Mouse (Mus musculus) left cerebral cortex, adult 18-20 months (tissue): ENCODE data around the gene Arl8a. TPM values are rescaled to one million over a fixed set of nuclear protein-coding genes. Genes with fewer than 3 reads are reported as not detected.
"Not testable (repeated sequence)": the region's sequence is repeated elsewhere in the genome, so short reads cannot be mapped to it uniquely, and the experiment has no call there.

ENCODE experiments used
- DNase-seq, 2 experiments: peaks; one replicate each; pipeline ENCODE4 v3.0.0; 2021 to 2022; ENCODE audit warnings: low spot score in 2 of 2, mixed read lengths in 1 of 2
- long read RNA-seq, 2 experiments: library from polyadenylated mRNA; stranded (forward); transcript quantifications; one replicate each; pipeline ENCODE4 v2.0.0; 2021
- total RNA-seq, 2 experiments: library from RNA; stranded (reverse); gene quantifications; 2 replicates each; pipeline ENCODE4 v1.2.3; 2021

The Arl8a gene
- 100 to 1,000 TPM; 264 to 266 TPM for total RNA-seq
- long read RNA-seq, experiment 1, transcript Arl8a-201 (7 exons, 1,713 nt): major isoform, 326 of 386 reads
- long read RNA-seq, experiment 1, partial matches to known transcripts: 48 of 386 reads
- long read RNA-seq, experiment 1, other reads (novel, unspliced or antisense): 10 of 386 reads
- long read RNA-seq, experiment 2, transcript Arl8a-201 (7 exons, 1,713 nt): major isoform, 199 of 250 reads
- long read RNA-seq, experiment 2, partial matches to known transcripts: 41 of 250 reads
- long read RNA-seq, experiment 2, other reads (novel, unspliced or antisense): 10 of 250 reads

DNA sequence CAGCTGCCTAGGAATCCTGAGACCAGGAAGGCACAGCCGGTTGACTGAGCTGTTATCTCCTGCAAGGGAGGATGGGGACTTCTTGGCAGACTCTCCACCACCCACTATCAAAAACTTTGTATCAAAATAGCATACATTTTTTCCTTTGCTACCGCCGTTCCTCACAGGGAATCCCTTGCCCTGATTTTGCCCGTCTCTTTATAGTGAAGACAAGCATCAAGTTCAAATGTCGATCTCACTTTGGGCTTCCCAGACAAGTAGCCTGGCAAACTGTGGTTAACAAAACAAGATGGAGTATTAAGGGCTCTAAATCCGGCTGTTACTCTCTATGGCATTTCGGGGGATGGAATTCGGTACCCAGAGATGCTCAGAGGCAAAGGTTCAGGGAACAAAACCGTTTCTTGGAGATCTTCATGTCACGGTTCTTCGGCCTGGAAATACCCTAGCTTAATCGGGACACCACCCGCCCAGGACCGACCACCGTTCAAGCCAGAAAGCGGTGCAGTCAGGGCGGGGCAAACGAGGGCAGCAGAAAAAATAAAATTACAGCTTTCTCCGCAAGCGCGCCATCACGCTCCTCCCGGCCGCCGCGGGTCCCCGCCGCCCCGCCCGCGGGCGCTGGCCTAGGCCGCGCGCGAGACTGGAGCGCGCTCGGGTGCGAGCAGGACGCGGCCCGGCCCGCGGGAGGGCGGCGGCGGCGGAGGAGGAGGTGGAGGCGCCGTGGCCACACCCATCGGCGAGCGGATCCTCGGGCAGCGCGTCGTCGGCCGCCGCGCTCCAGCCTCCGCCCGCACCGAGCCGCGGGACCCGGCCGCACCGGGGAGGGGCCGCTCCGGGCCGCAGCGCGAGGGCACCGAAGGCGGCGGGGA lies at the start of gene Arl8a:
Gene Arl8a (plus strand): TSS at position 748 of the 869 bp plus-strand sequence.
- DNase-seq: peak; percentile 78 to 90

DNA sequence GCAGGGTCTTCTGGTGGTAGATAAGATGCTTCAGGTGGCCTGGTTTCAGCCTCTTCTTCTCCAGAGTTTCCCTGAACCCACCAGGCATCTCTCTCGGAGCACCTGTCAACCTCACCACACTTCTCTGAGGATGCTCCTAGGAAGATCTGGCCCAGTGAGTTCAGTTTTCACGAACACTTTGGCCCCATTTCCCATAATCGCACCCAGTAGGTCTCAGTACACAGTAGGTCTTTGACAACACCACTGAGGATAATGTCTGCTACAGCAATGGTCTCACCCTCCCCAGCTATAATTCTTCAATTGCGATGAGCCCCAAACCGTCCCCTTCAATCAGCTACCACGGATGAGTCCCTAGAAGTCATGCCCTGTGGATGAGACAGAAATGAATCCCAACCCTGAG lies 49.2 kb upstream of the Arl8a start:
- DNase-seq: no peak

DNA sequence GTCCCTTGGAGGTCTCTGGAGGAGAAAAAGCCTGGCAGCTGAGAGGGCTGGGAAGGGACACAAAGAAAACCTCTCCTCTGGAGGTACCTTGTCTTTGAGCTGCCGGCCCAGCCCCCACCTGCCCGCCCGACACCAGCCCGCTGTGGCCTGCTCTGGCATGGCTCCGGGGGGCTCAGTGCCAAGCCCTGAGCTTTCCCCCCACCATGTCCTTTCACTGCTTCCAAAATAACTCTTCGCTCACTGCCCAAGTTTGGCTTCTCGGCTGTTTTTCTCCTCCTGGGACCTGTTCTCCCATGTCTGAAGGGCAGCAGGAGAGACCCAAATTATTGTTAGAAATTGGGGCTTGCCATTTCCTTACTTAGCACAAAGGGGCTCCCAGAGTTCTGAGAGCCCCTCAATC lies 48.2 kb upstream of the Arl8a start:
- DNase-seq: no peak

DNA sequence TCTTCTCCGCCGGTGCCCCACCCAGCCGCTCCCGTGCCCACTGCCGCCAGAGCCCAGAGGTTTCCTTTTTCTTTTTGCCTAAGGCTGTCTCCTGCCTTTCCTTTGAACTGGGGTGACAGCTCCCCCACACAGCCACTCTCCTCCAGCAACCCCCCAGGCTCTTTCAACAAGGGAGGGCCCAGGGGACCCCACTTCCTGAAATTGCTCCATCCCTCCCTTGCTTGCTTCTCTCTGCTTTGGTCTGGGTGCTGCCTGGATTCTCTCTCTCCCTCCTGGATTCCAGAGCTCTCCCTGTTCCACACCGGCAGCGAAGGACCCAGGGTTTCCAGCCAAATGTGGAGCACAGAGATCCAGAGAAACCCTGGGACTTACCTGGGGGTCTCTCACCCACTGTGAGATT lies 46.2 kb upstream of the Arl8a start:
- no peak for DNase-seq

DNA sequence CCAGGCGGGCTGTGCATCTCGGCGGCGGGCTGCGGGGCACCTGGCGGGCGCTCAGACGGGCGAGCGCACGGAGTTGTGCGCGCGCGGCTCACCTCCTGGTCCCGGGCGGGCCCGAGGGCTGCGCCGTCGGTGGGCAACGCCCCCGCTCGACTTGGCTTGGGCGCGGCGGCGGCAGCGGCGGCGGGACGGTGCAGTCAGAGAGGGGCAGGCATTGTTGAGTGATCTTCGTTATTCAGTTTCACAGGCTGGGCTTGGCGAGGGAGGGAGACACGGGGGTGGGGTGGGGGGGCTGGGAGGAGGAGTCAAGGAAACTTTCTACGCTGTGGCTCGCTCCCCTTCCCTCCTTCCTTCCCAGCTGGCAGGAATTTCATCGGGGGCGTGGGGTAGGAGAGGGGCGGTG lies 41.5 kb upstream of the Arl8a start, which contains the start of gene Lgr6:
Gene Lgr6 (minus strand): TSS at position 153 of the 400 bp plus-strand sequence.
- DNase-seq: no peak

DNA sequence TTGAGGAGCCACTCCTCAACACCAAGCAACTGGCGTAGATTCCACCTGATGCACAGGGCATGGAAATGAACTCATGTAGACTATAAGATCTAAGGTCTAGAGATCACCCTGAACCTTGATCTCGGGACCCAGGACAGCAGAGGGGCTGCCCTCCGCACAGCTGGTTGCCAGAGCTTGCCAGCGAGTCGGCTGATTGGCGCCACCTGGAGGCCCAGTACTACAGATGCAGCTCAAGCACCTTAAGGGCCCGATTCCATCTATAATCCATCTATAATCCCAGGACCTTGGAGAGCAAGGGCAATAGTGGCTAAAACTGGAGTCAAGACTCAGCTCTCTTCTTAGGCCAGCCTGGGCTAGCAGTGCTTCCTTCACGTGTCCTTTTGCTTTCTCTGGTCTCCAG lies 40.7 kb upstream of the Arl8a start:
- DNase-seq: peak; percentile 68 to 70

DNA sequence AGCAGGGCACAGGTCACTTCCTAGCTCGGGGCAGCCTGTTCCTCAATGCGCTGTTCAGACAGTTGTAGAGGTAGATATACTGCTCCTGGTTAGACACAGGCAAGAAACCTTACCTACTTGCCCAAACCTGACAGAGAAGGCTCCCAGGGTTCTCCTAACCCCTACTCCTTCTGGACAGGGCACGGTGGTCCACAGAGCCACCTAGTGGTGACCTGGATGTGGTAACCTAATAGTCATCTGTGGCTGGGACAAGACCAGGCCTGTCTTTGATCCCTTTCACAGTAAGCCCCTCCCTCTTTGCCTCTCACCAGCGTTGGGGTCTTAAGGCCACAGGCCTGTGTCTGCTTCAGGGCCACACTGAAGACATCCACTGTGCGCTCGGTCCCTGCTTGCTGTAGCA lies 38.0 kb upstream of the Arl8a start:
- no peak for DNase-seq

DNA sequence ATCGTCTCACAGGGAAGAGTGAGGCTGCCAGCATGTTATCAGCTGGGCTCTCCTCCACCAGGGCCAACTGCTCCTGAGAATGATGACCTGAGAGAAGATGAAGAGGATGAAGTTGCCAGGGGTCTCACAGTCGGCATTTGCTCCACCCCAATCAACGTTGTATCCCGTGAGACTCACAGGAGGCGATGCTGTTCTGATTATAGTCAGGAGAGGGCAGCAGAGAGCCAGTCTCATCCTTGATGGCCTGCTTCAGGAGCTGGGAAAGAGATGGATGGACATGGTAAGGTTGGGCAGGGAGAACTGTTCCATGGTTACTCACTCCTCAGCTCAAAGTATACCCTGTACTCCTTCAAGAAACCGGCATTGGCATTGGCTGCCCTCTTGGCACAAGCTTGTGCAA lies 36.5 kb upstream of the Arl8a start:
- peak; percentile 71 to 85 for DNase-seq

DNA sequence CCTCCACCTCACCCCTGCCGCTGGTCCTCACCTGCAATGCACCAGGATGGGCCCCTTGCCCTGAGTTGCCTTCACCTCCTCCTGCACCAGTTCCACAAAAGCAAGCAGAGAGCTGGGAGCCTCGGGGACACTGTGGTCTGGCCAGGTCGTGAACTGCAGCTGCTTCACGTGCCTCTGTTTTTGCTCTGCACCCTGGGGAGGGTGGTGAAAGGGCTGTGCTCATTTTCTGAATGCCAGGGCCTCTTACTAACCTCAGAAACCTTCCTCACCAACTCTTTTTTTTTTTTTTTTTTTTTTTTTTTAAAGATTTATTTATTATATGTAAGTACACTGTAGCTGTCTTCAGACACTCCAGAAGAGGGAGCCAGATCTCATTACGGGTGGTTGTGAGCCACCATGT lies 35.4 kb upstream of the Arl8a start:
- DNase-seq: not testable (repeated sequence)

DNA sequence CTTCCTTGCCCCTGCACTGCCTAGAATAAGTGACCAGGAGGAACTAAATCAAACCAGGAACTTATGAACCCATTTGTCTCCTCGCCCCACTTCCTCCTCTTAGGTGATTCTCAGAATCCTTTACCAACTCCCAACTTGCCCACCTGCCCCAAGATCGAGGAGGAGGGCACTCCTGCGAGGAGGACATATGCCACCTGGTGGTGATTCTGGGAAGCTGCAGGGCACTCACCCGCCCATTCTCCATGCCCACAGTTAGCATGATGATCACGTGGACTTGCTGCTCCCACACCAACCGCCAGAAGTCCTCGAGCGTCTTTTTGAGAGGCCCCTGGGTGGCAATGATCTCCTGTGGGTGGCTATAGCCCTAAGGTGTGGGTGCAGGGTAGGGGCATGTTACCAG lies 34.0 kb upstream of the Arl8a start:
- DNase-seq: peak; percentile 25 to 36

DNA sequence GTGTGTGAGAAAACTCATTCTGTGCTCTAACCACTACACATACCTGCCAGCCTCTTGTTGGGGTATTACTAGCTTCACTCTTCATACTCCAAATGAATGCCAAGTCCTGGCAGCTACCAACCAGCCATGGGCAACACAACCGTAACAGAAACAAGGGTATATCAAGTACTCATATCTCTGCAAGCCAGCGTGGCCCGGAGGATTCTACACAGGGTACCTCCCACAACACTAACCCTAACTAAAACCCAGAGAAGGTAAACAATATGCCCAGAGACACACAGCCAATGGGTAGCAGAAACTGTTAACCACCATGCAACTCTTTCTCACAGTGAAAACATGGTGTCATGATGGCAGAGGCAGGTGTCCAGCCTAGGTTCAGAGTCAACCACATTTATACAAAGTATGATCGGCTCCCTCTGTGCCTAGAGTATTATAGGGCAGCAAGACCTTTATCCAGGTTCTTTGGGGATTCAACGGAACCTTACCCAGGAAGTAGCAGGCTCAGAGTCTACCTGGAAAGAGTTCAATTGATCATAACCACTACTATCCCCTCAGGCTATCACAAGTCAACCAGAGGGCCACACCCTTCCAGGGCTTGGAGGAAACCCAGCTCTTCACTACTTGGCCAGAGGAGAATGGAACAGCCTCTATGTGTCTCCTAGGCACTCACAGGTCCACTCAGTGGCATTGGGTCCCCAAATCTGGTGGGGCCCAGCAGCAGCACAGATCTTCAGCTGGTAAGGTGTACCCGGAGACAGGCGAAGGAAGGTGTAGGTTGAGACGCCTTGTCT lies 21.9 kb upstream of the Arl8a start:
- no peak for DNase-seq

DNA sequence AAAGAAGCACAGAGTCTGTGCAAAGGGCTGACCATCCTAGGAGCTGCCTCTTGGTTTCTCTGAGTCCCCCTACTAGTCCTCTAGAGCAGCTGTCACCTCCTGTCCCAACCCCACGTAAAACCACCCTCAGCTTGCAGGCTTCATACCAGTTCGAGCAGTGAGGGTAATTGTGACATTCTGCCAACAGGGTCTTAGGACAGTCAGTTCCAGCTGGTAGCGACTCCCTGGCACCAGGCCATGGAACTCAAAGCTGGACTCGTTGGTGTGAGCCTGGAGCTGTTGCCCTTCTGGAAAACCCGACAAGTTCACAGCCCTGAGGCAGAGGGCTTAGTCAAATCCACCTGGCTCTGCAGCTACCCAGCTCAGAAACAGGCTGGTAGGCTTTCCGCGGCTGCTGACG lies 20.6 kb upstream of the Arl8a start:
- no peak for DNase-seq

DNA sequence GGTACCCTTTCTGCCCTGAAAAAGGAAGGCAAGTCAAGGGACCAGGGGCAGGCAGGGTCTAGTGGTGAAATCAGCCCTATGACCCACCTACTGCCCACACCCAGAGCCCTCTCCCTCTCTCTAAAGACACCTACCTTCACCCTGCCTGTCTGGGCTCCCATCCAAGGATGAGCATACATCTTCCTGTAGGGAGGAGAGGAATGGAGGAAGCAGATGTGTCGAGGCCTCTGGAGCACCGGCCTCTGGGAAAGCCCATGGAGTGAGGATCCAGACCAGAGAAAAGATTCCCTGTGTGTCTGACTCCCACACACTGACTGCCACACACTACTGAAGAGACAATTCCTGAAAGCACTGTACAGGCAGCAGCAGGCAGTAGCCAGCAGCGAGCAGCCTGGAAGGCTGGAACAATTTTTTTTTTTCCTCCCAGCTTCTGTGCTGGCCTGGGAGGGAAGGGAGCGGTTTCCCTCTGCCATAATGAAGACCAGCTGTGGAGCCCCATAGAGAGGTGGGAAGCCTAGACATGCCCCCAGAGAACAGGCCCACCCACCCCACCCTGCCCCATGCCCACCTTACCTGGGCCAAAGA lies 20.1 kb upstream of the Arl8a start:
- DNase-seq: peak in 1 of 2 experiments; percentile 33

DNA sequence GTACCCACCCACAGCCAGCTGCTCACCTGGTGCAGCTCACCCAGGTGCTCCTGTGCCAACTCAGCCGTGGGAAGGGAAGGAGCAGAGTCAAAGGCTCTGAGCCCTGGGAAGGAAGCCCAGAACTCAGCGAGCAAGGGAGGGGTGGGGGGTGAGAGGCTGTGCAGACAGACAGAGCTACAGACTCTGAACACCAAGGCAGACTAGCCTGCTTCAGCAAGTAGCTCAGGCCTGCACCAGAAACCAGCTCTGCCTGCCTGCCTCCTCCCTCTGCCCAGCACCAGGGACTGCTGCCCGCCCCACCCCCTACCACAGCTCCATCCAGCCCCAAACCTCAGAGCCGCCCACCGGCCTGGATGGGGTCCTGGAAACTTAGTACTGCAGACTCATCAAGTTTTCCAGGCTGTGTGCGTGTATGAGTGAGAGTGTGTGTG lies 18.6 kb upstream of the Arl8a start:
- no peak for DNase-seq

DNA sequence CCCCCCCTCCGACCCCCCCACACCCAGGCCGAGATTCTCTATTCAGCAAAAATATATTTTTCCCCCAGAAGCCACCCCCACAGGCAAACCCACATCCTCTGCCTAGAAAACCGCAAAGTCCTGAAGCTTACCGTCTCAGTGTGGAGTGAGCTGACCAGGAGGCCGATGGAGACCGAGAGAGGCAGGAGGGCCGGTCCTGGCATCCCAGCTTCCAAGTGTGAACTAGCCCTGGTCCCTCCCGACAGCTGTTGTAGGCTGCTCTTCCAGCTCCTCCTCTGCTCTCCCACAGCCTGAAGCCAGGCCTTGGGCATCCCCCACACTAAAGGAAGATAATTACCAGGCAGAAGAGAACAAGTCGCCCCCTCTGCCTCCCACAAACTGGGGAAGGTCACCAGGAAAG lies 17.6 kb upstream of the Arl8a start:
- DNase-seq: no peak

DNA sequence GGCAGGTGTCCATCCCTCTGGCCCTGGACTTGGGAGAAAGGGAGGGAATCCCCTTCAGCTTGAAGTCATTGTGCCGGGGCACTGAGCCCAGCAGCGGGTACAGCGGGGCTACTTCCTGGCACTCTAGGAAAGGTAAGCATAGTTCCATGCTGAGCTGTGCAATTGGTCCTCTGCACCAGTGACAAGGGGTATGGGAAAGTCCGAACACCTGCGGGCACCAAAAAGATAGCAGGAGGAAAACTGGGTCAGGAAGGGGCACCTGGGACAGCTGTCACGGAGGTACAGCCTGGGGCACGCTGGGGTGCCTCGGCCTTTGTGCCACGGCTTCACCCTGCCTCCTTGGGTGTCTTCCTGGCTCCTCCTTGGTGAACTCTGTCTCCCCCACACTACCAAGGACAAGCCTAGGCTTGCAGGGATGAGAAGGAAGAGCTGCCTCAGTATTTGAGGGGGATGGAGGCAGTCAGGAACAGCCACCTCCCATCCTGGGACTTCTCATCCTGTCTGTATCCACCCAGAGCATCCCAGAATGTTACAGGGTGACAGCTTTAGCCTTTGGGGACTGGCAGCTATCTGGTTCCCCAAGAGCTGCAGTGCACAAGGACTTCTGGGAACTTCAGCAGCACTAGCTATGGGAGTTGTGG lies 17.0 kb upstream of the Arl8a start:
- no peak for DNase-seq

DNA sequence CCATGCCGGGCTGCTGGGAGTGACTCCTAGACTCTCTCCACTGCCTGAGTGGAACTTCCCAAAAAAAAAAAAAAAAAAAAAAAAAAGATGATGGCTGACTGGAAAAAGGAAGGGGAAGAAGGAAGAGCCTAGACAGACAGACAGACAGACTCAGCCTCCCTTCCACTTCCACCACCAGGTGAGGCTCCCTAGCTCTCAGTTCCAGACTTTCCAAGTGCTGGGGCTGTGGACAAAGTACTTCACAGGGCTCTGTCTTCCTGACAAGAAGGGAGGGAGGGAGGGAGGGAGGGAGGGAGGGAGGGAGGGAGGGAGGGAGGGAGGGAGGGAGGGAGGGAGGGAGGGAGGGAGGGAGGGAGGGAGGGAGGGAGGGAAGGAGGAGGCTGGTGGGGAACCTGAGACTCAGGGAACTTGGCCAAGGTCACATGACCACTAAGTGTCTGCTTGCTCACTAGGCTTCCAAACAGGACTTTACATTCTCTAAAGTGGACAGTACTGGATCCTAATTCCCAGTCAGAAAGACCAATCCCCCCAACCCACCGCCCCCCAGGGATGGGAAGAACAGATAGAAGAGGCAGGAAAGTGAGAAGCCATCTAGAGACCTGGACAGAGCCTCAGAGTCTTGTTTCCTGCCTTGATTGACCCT lies 16.1 kb upstream of the Arl8a start:
- no peak for DNase-seq

DNA sequence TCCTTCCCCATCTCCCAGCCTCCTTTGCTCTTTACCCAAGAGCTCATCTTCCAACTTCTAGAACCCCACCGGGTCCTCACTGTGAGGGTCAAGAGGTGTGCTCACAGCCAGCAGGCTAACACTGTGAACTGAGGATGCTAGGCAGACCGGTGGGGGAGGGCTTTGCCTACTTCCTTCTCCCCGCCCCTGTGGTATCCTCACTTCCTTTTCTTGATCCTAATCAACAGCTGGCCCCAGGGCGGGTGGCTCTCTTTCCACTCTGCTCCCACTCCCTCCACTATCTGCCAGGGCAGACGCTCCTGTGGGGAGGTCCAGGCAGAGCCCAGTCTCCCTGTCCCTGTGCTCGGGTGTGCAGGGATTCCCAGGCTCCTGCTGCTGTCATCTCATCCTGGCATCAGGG lies 15.6 kb upstream of the Arl8a start:
- DNase-seq: no peak

DNA sequence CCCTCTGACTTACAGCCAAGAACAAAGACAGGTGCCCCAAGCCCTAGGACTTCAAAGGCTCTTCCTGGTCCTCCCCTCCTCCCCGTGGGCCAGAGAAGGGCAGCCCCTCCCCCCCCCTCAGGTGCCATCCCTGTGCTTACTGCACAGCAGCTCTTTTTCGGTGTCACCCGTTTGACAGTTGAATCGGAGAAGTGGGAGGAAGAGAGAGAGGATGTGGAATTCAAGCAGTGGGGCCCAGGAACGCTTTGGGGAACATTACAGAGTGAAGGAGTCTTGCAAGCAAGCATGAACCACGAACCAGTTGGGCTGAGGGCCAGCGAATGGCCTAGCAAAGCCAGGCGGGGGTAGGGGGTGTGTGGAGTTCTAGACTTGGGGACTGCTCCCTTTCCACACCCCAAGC lies 15.1 kb upstream of the Arl8a start:
- DNase-seq: no peak

DNA sequence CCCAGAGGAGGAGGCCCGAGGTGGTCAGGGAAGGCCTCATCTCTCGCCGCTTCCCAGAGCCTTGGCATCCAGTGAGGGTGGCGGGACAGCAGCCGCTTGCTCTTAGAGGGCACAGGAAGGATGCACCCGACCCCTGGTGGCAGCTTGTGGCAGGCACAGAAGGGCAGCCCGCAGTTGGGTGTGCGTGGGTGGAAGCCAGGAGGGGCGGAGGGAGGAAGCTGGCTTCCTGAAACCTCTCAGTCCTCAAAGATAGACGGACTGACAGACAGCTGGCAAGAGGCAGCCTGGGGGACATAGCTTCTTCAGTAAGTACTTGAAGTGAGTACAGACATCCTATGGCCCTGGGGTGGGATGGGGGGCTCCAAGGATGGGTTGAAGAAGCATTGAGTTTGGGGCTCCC lies 14.2 kb upstream of the Arl8a start, which contains the start of gene Ptpn7:
Gene Ptpn7 (plus strand): TSS at position 228 of the 400 bp plus-strand sequence.
- DNase-seq: no peak
